Mouse (Mus musculus) heart, embryonic 16.5 days (tissue): ENCODE data around the gene Gm20481. TPM values are rescaled to one million over a fixed set of nuclear protein-coding genes. Genes with fewer than 3 reads are reported as not detected.
"Not testable (repeated sequence)": the region's sequence is repeated elsewhere in the genome, so short reads cannot be mapped to it uniquely, and the experiment has no call there.

Experiments used
- ATAC-seq: fragments of 200-750 bp; cut with Nextera tagmentation; replicated peaks from 2 replicates; pipeline ENCODE4 v1.8.0; 2017; ENCODE audit warnings: moderate number of reproducible peaks; ENCODE audit not compliant: insufficient read depth, low FRiP score; ENCODE audit errors: extremely low read depth
- H3K27ac ChIP-seq: fragments of 300-500 bp; sonication (generic); 2 replicates; pipeline ENCODE4 v1.5.1; 2014; ENCODE audit warnings: mild to moderate bottlenecking, low read length, control low read depth, moderate library complexity
- H3K27me3 ChIP-seq: fragments of 300-500 bp; sonication (generic); 2 replicates; pipeline ENCODE4 v1.6.1; 2014; ENCODE audit warnings: low read length, mixed read lengths; ENCODE audit not compliant: control insufficient read depth, insufficient read depth
- H3K36me3 ChIP-seq: fragments of 300-500 bp; sonication (generic); 2 replicates; pipeline ENCODE4 v1.6.1; 2014; ENCODE audit not compliant: control insufficient read depth, insufficient read depth
- H3K4me1 ChIP-seq: fragments of 300-500 bp; sonication (generic); 2 replicates; pipeline ENCODE4 v1.6.1; 2014; ENCODE audit warnings: low read length, mixed read lengths; ENCODE audit not compliant: control insufficient read depth, insufficient read depth
- H3K4me2 ChIP-seq: fragments of 300-500 bp; sonication (generic); 2 replicates; pipeline ENCODE4 v1.6.1; 2014; ENCODE audit warnings: low read depth, mild to moderate bottlenecking, control low read depth, low read length
- H3K4me3 ChIP-seq: fragments of 300-500 bp; sonication (generic); 2 replicates; pipeline ENCODE4 v1.5.1; 2014; ENCODE audit warnings: mild to moderate bottlenecking, control low read depth, low read length
- H3K9ac ChIP-seq: fragments of 300-500 bp; sonication (generic); 2 replicates; pipeline ENCODE4 v1.6.1; 2014; ENCODE audit warnings: low read length, control low read depth
- H3K9me3 ChIP-seq: fragments of 300-500 bp; sonication (generic); replicated peaks from 2 replicates; pipeline ENCODE4 v1.6.1; 2016; ENCODE audit warnings: low read length; ENCODE audit not compliant: control insufficient read depth
- WGBS: fragments of 180-500 bp; shearing (Covaris S2); extraction: QIAGEN DNeasy Blood & Tissue Kit; methylation state at CpG from one replicate; pipeline ENCODE4 v1.1.7; 2014; 5-methylcytosine and 5-hydroxymethylcytosine counted together
- polyA plus RNA-seq: library from polyadenylated mRNA; unstranded; fragments of >200 nt; fragmentation: Nextera tagmentation; extraction: Ambion mirVana; gene quantifications from 2 replicates; pipeline ENCODE4 v1.2.1, GENCODE M21; 2015

Gm20481 gene
- polyA plus RNA-seq, 1 experiment from 2014 or later, result not detected

DNA sequence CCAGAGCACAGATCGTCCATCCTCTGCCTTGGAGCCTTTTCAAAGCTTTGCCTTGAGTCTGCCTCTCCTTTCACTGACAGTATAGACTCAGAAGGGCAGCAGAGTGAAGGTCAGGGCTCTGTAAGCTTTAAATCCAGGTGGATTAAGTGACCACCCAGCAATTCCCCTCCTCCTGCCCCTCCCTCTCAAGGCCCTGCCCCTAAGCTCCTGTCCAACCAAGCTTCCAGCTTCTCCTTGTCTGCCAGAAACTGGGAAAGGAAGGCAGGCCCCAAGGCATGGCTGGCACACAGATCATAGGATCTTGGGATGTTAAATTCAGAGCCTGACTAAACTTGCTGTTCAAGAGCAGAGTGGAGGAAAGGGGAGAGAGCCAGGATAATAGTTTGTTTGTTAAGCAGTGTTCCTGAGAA, 5.1 kb upstream of the Gm20481 start:
- Histone ChIP-seq H3K4me1 (peaks cover 6% of the 10 kb centered on the region), H3K9ac (peak overlapping the region; percentile 30; the same call in 1 of the 2 replicates), H3K36me3 (no peaks in the 10 kb centered on the region), H3K9me3 (no peaks in the 10 kb centered on the region), H3K27me3 (peaks cover 13% of the 10 kb centered on the region), H3K4me3 (no peak overlapping the region), H3K27ac (no peak overlapping the region), H3K4me2 (no peak overlapping the region)
- ATAC-seq, result no peak
- 41% methylated on average over 1 of the region's 1 CpGs for WGBS

DNA sequence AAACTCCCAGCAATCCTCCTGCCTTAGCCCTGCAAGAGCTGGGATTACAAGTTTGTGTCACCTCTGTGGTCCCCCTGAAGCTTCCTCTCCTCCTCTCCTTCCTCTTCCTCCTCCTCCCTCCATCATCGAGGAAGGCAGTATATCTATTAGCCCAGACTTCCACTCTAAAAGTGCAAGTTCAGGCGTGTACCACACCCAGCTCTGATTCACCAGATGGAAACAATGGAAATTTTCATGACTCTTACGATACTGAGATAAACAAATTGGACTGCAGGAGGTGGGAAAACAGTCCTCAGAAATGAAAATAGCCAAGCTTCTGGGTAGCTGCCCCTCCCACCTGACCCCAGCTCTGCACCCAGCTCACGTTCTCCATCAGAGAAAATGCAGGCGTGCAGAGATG, 4.1 kb upstream of the Gm20481 start:
- Histone ChIP-seq H3K4me3 (no peak overlapping the region), H3K9me3 (no peaks in the 10 kb centered on the region), H3K27ac (no peak overlapping the region; the same call in 1 of the 2 replicates), H3K27me3 (peaks cover 15% of the 10 kb centered on the region), H3K36me3 (no peaks in the 10 kb centered on the region), H3K4me2 (no peak overlapping the region), H3K4me1 (no peaks in the 10 kb centered on the region; the same call in 1 of the 2 replicates), H3K9ac (0 out of 2 replicates have a peak overlapping the region, but pooled peaks have one; percentile 5)
- WGBS, result 48% methylated on average over 5 of the region's 5 CpGs
- ATAC-seq, result no peak

DNA sequence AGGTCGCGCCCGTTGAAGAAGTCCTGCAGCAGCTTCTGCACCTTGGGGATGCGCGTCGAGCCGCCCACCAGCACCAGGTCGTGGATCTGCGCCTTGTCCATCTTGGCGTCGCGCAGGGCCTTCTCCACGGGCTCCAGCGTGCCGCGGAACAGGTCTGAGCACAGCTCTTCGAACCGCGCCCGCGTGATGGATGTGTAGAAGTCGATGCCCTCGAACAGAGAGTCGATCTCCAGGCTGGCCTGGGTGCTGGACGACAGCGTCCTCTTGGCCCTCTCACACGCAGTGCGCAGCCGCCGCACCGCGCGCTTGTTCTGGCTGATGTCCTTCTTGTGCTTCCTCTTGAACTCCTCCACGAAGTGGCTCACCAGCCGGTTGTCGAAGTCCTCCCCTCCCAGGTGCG, 1.1 kb downstream of the Gm20481 start:
- not testable (repeated sequence) for H3K4me2 ChIP-seq

DNA sequence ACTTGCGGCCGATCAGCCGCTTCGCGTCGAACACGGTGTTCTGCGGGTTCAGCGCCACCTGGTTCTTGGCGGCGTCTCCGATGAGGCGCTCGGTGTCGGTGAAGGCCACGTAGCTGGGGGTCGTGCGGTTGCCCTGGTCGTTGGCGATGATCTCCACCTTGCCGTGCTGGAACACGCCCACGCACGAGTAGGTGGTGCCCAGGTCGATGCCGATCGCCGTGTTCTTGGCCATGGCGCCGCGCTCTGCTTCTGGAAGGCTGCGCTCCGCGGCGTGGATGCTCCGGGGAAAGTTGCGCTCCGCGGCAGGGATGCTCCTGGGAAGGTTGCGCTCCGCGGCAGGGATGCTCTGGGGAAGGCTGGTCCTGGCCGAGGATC, 2.0 kb downstream of the Gm20481 start:
- H3K9me3 ChIP-seq, H3K27ac ChIP-seq, H3K9ac ChIP-seq, H3K36me3 ChIP-seq, H3K4me1 ChIP-seq: not testable (repeated sequence)
- Histone ChIP-seq H3K4me3 (peak overlapping the region; percentile 53), H3K4me2 (peak overlapping the region; percentile 63), H3K27me3 (peaks cover 15% of the 10 kb centered on the region)
- WGBS, result 2% methylated on average over 12 of the region's 43 CpGs
- peak; percentile 10; the same call in 1 of the 2 replicates for ATAC-seq

More for the DNA sequence above, 1.1 kb downstream of the Gm20481 start:
- not testable (repeated sequence) for H3K9me3 ChIP-seq, H3K4me1 ChIP-seq, H3K4me3 ChIP-seq, ATAC-seq, H3K9ac ChIP-seq, H3K36me3 ChIP-seq, H3K27ac ChIP-seq
- peaks cover 15% of the 10 kb centered on the region for H3K27me3 ChIP-seq
- WGBS, result 42% methylated on average over 19 of the region's 37 CpGs

DNA sequence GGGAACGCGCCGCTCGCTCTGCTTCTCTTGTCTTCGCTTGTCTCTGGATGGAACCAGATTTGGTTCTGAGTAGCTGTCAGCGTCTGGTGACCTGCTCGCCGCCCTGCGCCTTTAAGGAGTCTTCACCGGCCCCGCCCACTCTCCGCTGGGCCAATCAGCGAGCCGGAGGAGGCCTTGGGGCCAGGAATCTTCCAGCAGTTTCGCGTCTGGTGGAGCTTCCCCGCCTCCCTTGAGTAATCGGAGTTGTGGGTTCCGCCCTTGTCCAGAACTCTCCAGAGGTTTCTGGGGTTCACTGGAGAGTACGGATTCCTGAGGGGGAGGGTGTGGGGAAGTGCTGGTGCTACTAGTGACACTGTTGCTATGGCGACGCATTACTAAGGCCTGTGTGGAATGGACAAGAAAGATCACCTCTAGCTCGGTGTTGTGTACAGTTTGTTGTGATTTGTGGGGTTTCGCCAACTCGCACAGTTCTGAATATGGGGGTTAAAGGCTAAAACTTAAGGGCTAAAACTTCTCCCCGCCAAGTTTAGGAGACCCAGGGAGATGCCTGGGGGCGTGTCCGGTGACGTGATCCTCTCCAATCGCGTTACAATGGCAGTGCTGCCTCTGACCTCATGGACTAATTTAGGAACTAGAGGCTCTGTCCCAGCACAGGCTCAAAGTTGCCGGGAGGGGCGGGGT, 2.5 kb downstream of the Gm20481 start, which contains the start of the genes Hspa1a and Hspa1l:
Gene Hspa1a, minus strand, starts transcription at position 88 of the 681 bp plus-strand sequence.
Gene Hspa1l, plus strand, starts transcription at position 635 of the 681 bp plus-strand sequence.
- Histone ChIP-seq H3K27me3 (peaks cover 15% of the 10 kb centered on the region), H3K27ac (peak within 1 kb of the TSS; percentile 71), H3K9ac (peak within 1 kb of the TSS; percentile 61), H3K4me3 (peak within 1 kb of the TSS; percentile 53), H3K4me2 (peak within 1 kb of the TSS; percentile 63)
- H3K9me3 ChIP-seq, H3K4me1 ChIP-seq, H3K36me3 ChIP-seq: not testable (repeated sequence)
- ATAC-seq, result peak; percentile 93
- under 1% methylated on average over 29 of the region's 33 CpGs for WGBS

DNA sequence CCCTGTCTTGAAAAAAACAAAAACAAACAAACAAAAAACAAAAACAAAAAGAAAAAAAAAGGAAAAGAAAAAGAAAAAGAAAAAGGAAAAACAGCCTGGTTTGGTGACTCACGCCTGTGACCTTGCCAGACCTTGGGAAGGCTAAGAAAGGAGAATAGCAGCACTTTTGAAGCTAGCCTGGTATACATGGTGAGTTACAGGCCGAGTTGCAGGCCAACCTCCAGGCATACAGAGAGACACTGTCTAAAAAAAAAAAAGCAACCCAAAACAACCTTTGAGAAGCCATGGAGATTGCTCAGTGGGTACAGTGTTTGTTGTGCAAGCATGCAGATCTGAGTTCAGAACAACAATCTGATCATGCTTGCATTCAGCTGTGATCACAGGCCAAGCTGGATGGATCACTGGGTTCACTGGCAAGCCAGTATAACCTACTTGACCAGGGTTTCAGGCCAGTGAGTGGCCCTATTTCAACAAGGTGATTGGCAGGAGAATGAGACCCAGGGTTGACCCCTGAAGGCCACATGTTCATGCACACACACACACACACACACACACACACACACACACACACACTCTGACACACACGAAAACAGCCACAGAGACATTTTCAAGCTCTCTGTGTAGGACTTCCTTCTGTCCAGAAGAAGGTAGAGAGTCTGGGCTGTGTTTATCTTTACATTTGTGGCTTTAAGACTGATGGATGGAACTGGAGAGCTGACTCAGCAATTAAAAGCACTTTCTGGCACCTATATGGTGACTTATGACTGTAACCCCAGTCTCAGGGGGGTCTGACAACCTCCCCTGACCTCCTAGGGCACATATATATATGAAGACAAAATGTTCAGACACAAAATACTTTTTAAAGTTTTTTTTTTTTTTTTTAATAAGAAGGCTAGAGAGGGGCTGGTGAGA, 6.1 kb downstream of the Gm20481 start:
- H3K36me3 ChIP-seq, result no peaks in the 10 kb centered on the region

DNA sequence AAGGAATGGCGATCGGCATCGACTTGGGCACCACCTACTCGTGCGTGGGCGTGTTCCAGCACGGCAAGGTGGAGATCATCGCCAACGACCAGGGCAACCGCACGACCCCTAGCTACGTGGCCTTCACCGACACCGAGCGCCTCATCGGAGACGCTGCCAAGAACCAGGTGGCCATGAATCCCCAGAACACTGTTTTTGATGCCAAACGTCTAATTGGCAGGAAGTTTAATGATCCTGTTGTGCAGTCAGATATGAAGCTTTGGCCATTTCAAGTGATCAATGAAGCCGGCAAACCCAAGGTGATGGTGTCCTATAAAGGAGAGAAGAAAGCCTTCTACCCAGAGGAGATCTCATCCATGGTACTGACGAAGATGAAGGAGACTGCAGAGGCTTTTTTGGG, 7.3 kb downstream of the Gm20481 start:
- H3K4me2 ChIP-seq, result no peak overlapping the region
- H3K27ac ChIP-seq, result no peak overlapping the region
- H3K4me3 ChIP-seq, result no peak overlapping the region
- no peaks in the 10 kb centered on the region for H3K9me3 ChIP-seq
- no peaks in the 10 kb centered on the region for H3K27me3 ChIP-seq
- no peaks in the 10 kb centered on the region for H3K36me3 ChIP-seq
- no peak for ATAC-seq
- peaks cover 9% of the 10 kb centered on the region; the same call in 1 of the 2 replicates for H3K4me1 ChIP-seq
- no peak overlapping the region for H3K9ac ChIP-seq
- WGBS, result 88% methylated on average over 20 of the region's 20 CpGs

More for the DNA sequence above, 6.1 kb downstream of the Gm20481 start:
- H3K4me3 ChIP-seq, result no peak overlapping the region
- no peaks in the 10 kb centered on the region for H3K27me3 ChIP-seq
- peaks cover 7% of the 10 kb centered on the region; the same call in 1 of the 2 replicates for H3K4me1 ChIP-seq
- no peak for ATAC-seq
- WGBS, result 71% methylated on average over 3 of the region's 3 CpGs
- no peak overlapping the region for H3K9ac ChIP-seq
- H3K4me2 ChIP-seq, result no peak overlapping the region
- H3K27ac ChIP-seq, result no peak overlapping the region
- no peaks in the 10 kb centered on the region for H3K9me3 ChIP-seq

DNA sequence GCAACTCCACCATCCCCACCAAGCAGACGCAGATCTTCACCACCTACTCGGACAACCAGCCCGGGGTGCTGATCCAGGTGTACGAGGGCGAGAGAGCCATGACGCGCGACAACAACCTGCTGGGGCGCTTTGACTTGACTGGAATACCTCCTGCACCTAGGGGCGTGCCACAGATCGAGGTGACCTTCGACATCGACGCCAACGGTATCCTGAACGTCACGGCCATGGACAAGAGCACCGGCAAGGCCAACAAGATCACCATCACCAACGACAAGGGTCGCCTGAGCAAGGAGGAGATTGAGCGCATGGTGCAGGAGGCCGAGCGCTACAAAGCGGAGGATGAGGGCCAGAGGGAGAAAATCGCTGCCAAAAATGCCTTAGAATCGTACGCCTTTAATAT, 8.5 kb downstream of the Gm20481 start:
- Histone ChIP-seq H3K9ac (no peak overlapping the region), H3K36me3 (no peaks in the 10 kb centered on the region)
- ATAC-seq, result no peak

DNA sequence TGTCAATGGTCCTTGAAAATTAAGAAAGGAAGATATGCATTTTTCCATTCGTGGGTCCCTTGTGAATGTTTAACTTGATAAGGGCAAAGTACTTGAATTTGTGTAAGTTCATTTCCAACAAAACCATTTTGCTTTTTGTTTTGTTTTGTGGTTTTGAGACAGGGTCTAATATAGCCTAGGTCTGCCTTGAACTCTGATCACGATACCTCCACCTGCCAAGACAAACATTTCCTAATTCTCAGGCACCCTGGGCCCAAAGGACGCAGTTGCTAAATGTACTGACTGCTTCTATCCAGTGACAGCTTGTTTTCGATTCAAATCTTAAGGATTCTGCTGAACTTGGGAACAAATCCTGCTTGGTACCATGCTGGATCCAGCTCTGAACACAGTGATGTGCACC, 9.9 kb downstream of the Gm20481 start:
- H3K4me2 ChIP-seq, result no peak overlapping the region
- 94% methylated on average over 4 of the region's 4 CpGs for WGBS
- H3K9ac ChIP-seq, result no peak overlapping the region
- no peak for ATAC-seq
- no peaks in the 10 kb centered on the region for H3K9me3 ChIP-seq
- peaks cover 10% of the 10 kb centered on the region for H3K4me1 ChIP-seq
- H3K4me3 ChIP-seq, result no peak overlapping the region
- no peaks in the 10 kb centered on the region for H3K27me3 ChIP-seq
- no peaks in the 10 kb centered on the region for H3K36me3 ChIP-seq
- H3K27ac ChIP-seq, result no peak overlapping the region

More for the DNA sequence above, 8.5 kb downstream of the Gm20481 start:
- 82% methylated on average over 27 of the region's 27 CpGs for WGBS
- Histone ChIP-seq H3K9me3 (no peaks in the 10 kb centered on the region), H3K4me3 (no peak overlapping the region), H3K27ac (no peak overlapping the region), H3K27me3 (no peaks in the 10 kb centered on the region), H3K4me1 (peaks cover 10% of the 10 kb centered on the region), H3K4me2 (no peak overlapping the region)
